Mouse (Mus musculus) olfactory bulb, adult 2 months (tissue): ENCODE measurements around the gene Arl8a. TPM values are rescaled to one million over a fixed set of nuclear protein-coding genes. Genes with fewer than 3 reads are reported as not detected.

Source experiments
- H3K27ac ChIP-seq: fragments of 200-500 bp; 2 replicates; pipeline ENCODE4 v1.5.1; 2012; ENCODE audit warnings: low read depth, low read length; ENCODE audit not compliant: insufficient read depth
- H3K4me1 ChIP-seq: fragments of 200-500 bp; 2 replicates; pipeline ENCODE4 v1.6.1; 2012; ENCODE audit warnings: low read length; ENCODE audit not compliant: control insufficient read depth, insufficient read depth
- H3K4me3 ChIP-seq: fragments of 200-500 bp; 2 replicates; pipeline ENCODE4 v1.5.1; 2012; ENCODE audit warnings: mild to moderate bottlenecking, low read depth, low read length, moderate library complexity; ENCODE audit not compliant: insufficient read depth
- CTCF ChIP-seq: fragments of 200-500 bp; IDR thresholded peaks from 2 replicates; pipeline ENCODE4 v1.5.1; 2012; ENCODE audit warnings: low read depth, mild to moderate bottlenecking, low read length, moderate library complexity; ENCODE audit not compliant: insufficient read depth
- POLR2A ChIP-seq: fragments of 200-500 bp; IDR thresholded peaks from 2 replicates; pipeline ENCODE4 v1.6.1; 2012; ENCODE audit warnings: mild to moderate bottlenecking, low read depth, low read length, moderate library complexity; ENCODE audit not compliant: insufficient read depth
- WGBS: fragments of 180-500 bp; shearing (Covaris S2); methylation state at CpG from one replicate; pipeline ENCODE4 v1.1.7; 2018; 5-methylcytosine and 5-hydroxymethylcytosine counted together
- polyA plus RNA-seq: library from polyadenylated mRNA; stranded (reverse); fragments of >200 nt; gene quantifications from 2 replicates; pipeline ENCODE4 v1.2.4, GENCODE M21; 2012; ENCODE audit warnings: low replicate concordance; ENCODE audit not compliant: missing spikeins, insufficient read depth, insufficient read length

Gene Arl8a
- polyA plus RNA-seq, 1 experiment = not detected

GRCm38 (mm10) chr1:135146946-135147701 is 500 bp downstream of the Arl8a start:
- H3K4me1 ChIP-seq = peaks cover 9% of the 10 kb centered on the region
- TF ChIP-seq CTCF (no peak), POLR2A (no peak)
- H3K27ac ChIP-seq = peak overlapping the region; percentile 92
- under 1% methylated on average over 69 of the region's 69 CpGs for WGBS
- H3K4me3 ChIP-seq = peak overlapping the region; percentile 91

DNA sequence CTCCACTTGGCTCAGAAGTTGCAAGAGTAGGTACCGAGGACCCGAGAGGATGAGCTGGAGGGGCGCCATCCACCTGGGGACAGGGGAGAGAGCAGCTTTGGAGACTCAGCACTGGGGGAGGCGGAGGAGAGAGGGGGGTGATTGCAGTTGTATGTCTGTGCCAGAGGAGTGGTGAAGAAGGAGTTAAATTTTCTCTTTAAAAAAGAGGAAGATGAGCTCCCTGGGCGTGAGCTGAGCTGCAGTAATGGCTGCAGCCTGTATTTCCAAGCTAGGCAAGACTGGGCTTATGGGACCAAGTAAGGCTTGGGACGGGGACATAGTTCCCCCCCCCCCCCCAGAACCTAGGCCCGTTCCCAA is 1.1 kb downstream of the Arl8a start:
- peak overlapping the region; percentile 91 for H3K4me3 ChIP-seq
- peaks cover 15% of the 10 kb centered on the region for H3K4me1 ChIP-seq
- TF ChIP-seq CTCF (no peak), POLR2A (no peak)
- peak overlapping the region; percentile 92; the same call in 1 of the 2 replicates for H3K27ac ChIP-seq
- 3% methylated on average over 7 of the region's 7 CpGs for WGBS

DNA sequence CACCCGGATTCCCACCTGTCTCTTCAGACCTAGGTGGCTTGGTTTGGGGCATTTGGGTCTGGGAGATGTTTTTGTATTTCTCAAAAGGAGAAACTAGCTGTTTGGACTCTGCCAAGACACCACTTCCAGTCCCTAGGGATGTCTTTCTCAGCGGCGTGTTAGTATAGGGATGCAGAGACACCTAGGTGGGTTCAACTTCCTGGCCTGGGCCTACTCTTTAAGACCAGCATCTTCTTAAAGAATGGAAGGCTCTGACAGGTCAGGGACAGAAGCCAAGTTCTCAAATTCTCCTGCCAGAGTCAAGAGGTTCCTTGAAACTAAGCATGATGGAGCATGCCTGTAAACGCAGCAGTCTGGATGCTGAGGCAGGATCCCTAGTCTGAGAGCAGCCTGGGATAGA is 1.9 kb downstream of the Arl8a start:
- Histone ChIP-seq H3K4me3 (peak overlapping the region; percentile 91), H3K27ac (peak overlapping the region; percentile 14; the same call in 1 of the 2 replicates), H3K4me1 (peaks cover 15% of the 10 kb centered on the region)
- TF ChIP-seq POLR2A = no peak
- TF ChIP-seq CTCF = no peak
- WGBS = 24% methylated on average over 4 of the region's 4 CpGs

DNA sequence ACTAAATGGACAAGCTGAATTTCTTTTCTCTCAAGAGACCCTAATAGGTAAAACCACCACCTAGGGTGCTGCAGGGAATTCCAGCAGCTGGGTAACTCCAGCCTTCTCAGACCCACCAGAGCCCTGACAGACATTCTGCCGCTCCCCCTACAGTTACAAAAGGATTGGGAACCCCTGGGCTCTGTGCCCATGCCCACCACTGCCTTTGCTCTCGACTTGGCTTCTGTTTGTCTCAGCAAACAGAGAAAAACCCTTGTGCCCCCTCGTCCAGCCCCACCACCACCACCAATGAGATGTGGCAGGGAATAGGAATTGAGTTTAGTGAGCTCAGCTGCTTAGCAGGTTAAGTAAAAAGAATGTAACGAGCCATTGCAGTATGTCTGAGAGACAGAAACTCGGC is 2.4 kb downstream of the Arl8a start:
- whole genome bisulfite sequencing = 27% methylated on average over 5 of the region's 5 CpGs
- H3K4me1 ChIP-seq = peaks cover 18% of the 10 kb centered on the region
- H3K27ac ChIP-seq = no peak overlapping the region
- TF ChIP-seq POLR2A = no peak
- no peak for TF ChIP-seq CTCF
- peak overlapping the region; percentile 11; the same call in 1 of the 2 replicates for H3K4me3 ChIP-seq

DNA sequence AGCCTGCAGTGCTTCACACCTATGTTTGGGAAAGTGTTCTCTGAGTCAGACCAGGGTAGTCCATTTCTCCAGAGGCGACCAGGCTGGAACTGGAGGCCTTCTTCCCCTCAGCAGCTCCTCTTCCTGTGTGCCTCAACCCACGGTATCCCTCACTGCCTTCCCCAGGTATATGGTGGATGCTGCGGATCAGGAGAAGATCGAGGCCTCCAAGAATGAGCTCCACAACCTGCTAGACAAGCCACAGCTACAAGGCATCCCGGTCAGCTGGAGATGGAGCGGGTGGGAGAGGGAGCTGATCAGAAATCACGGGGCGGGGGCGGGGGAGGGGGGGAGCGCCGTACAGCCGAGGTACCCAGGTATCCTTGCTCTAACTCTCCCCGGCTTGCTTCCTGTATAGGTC is 7.4 kb downstream of the Arl8a start:
- TF ChIP-seq POLR2A = no peak
- no peak for TF ChIP-seq CTCF
- H3K4me1 ChIP-seq = peaks cover 32% of the 10 kb centered on the region
- 26% methylated on average over 13 of the region's 13 CpGs for WGBS
- peak overlapping the region; percentile 57 for H3K27ac ChIP-seq
- H3K4me3 ChIP-seq = no peak overlapping the region

DNA sequence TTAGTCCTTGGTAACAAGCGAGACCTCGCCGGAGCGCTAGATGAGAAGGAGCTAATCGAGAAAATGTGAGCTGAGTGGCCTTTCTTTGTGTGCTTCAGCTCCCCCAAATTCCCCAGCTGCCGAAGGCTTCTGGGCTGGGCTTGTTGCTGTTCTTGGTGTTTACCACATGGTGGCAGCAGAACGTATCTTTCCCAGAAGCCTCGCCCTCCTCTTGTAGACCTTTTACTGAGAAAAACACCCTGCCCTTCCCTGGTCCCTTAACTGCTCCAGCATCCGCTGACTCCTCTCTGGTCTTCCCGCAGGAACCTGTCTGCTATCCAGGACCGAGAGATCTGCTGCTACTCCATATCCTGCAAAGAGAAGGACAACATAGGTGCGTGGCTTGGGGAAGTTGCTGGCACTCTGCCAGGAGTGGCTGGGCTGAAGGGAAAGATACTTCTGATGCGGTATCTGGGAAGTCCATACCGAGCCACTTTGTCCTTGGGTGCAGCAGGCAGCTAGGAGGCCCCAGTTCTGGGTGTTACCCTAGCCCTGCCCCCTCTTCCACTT is 7.9 kb downstream of the Arl8a start:
- peaks cover 36% of the 10 kb centered on the region for H3K4me1 ChIP-seq
- TF ChIP-seq CTCF (peak; percentile 53; the same call in 1 of the 2 replicates), POLR2A (no peak)
- peak overlapping the region; percentile 80 for H3K27ac ChIP-seq
- WGBS = 2% methylated on average over 14 of the region's 14 CpGs
- H3K4me3 ChIP-seq = peak overlapping the region; percentile 25; the same call in 1 of the 2 replicates

- 60% methylated on average over 6 of the region's 6 CpGs for WGBS
- H3K4me1 ChIP-seq = peaks cover 40% of the 10 kb centered on the region
- H3K27ac ChIP-seq = no peak overlapping the region
- no peak for TF ChIP-seq CTCF
- no peak for TF ChIP-seq POLR2A
- H3K4me3 ChIP-seq = no peak overlapping the region
These were observed 9.7 kb downstream of the Arl8a start for GRCm38 (mm10) chr1:135156300-135156699.

- peaks cover 32% of the 10 kb centered on the region for H3K4me1 ChIP-seq
- H3K27ac ChIP-seq = peak overlapping the region; percentile 48
- no peak for TF ChIP-seq POLR2A
- no peak for TF ChIP-seq CTCF
- H3K4me3 ChIP-seq = no peak overlapping the region
- 11% methylated on average over 5 of the region's 5 CpGs for WGBS
These were observed 12.0 kb downstream of the Arl8a start for GRCm38 (mm10) chr1:135158633-135159032.

GRCm38 (mm10) chr1:135159074-135159473 is 12.4 kb downstream of the Arl8a start:
- Histone ChIP-seq H3K4me3 (no peak overlapping the region), H3K27ac (peak overlapping the region; percentile 20; the same call in 1 of the 2 replicates), H3K4me1 (peaks cover 29% of the 10 kb centered on the region)
- TF ChIP-seq CTCF (no peak), POLR2A (no peak)
- 20% methylated on average over 7 of the region's 7 CpGs for WGBS

GRCm38 (mm10) chr1:135159556-135160123 is 13.0 kb downstream of the Arl8a start:
- Histone ChIP-seq H3K4me1 (peaks cover 26% of the 10 kb centered on the region), H3K4me3 (no peak overlapping the region), H3K27ac (peak overlapping the region; percentile 56)
- no peak for TF ChIP-seq CTCF
- no peak for TF ChIP-seq POLR2A
- WGBS = 55% methylated on average over 11 of the region's 11 CpGs
